Mouse (Mus musculus) liver, adult 2 months (tissue): ENCODE data around the gene Agt. TPM values are rescaled to one million over a fixed set of nuclear protein-coding genes. Genes with fewer than 3 reads are reported as not detected.

Source experiments
- DNase-seq: peaks from one replicate; pipeline ENCODE4 v3.0.0-alpha.2; 2011; ENCODE audit warnings: low read depth, low spot score; ENCODE audit errors: extremely low read depth
- H3K27ac ChIP-seq: fragments of 200-500 bp; replicated peaks from 2 replicates; pipeline ENCODE4 v1.5.1; 2012; ENCODE audit warnings: low read depth, mild to moderate bottlenecking, control low read depth, inconsistent platforms, low read length; ENCODE audit not compliant: insufficient read depth
- H3K27me3 ChIP-seq: fragments of 200-500 bp; 2 replicates; pipeline ENCODE4 v1.6.1; 2012; ENCODE audit warnings: mild to moderate bottlenecking, moderate library complexity, low read length, inconsistent platforms; ENCODE audit not compliant: control insufficient read depth, insufficient read depth
- H3K36me3 ChIP-seq: fragments of 200-500 bp; 2 replicates; pipeline ENCODE4 v1.6.1; 2012; ENCODE audit warnings: low read length, inconsistent platforms; ENCODE audit not compliant: control insufficient read depth, insufficient read depth
- H3K4me1 ChIP-seq: fragments of 200-500 bp; 2 replicates; pipeline ENCODE4 v1.6.1; 2011; ENCODE audit warnings: low read length; ENCODE audit not compliant: control insufficient read depth, insufficient read depth
- H3K4me3 ChIP-seq: fragments of 200-500 bp; 2 replicates; pipeline ENCODE4 v1.5.1; 2011; ENCODE audit warnings: low read depth, mild to moderate bottlenecking, control low read depth, low read length, moderate library complexity; ENCODE audit not compliant: insufficient read depth
- H3K79me2 ChIP-seq: fragments of 200-500 bp; 2 replicates; pipeline ENCODE4 v1.6.1; 2012; ENCODE audit warnings: inconsistent platforms, mild to moderate bottlenecking, low read length, moderate library complexity; ENCODE audit not compliant: control insufficient read depth, insufficient read depth
- H3K9ac ChIP-seq: fragments of 200-500 bp; 2 replicates; pipeline ENCODE4 v1.6.1; 2012; ENCODE audit warnings: low read depth, mild to moderate bottlenecking, control low read depth, inconsistent platforms, low read length
- CTCF ChIP-seq: fragments of 200-500 bp; IDR thresholded peaks from 2 replicates; pipeline ENCODE4 v1.5.1; 2011; ENCODE audit warnings: low read depth, low read length, control low read depth
- POLR2A ChIP-seq: fragments of 200-500 bp; IDR thresholded peaks from 2 replicates; pipeline ENCODE4 v1.6.1; 2011; ENCODE audit warnings: low read length, control low read depth; ENCODE audit not compliant: insufficient read depth; ENCODE audit errors: extremely low read depth
- WGBS: fragments of 180-500 bp; shearing (Covaris S2); methylation state at CpG from one replicate; pipeline ENCODE4 v1.1.7; 2018; 5-methylcytosine and 5-hydroxymethylcytosine counted together
- polyA plus RNA-seq: library from polyadenylated mRNA; depleted of rRNA; stranded (reverse); fragments of >200 nt; gene quantifications from 2 replicates; pipeline ENCODE4 v1.2.3, GENCODE M21; 2012; rRNA removed
- total RNA-seq: library from RNA; depleted of rRNA; stranded (reverse); fragments of >200 nt; gene quantifications from 2 replicates; pipeline ENCODE4 v1.2.3, GENCODE M21; 2014; rRNA removed

The Agt gene
- 419 and 551 TPM in 2 replicates for total RNA-seq
- 1,418 and 1,707 TPM in 2 replicates for polyA plus RNA-seq

DNA sequence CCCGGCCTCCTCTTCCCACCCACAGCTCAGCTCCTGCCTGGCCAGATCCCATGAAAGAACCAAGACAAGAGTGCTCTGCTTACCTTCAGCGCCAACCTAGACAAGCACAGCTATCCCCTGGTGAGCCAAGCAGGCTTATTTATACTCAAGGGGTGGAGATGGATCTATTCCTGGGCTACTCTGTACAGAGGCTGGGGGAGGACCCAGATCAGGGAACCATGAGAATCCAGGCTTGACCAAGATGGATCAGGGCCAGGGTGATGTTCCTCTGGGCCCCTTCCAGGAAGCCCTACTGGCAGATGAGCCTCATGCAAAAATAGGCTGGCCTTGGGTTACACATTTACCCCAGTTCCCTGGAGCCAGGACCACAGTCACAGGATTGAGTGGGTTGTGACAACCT lies at the start of gene Agt:
Gene Agt (minus strand): TSS at position 114 of the 400 bp plus-strand sequence.
- TF ChIP-seq POLR2A (peak; percentile 90), CTCF (no peak)
- no peaks in the 10 kb centered on the region for H3K36me3 ChIP-seq
- H3K27me3 ChIP-seq: no peaks in the 10 kb centered on the region
- peaks cover 6% of the 10 kb centered on the region; the same call in 1 of the 2 replicates for H3K79me2 ChIP-seq
- DNase-seq: peak; percentile 99
- H3K4me3 ChIP-seq: peak within 1 kb of the TSS; percentile 69
- H3K4me1 ChIP-seq: peaks cover 39% of the 10 kb centered on the region
- peak within 1 kb of the TSS; percentile 97 for H3K27ac ChIP-seq
- 20% methylated on average over 2 of the region's 2 CpGs for WGBS
- peak within 1 kb of the TSS; percentile 81 for H3K9ac ChIP-seq

DNA sequence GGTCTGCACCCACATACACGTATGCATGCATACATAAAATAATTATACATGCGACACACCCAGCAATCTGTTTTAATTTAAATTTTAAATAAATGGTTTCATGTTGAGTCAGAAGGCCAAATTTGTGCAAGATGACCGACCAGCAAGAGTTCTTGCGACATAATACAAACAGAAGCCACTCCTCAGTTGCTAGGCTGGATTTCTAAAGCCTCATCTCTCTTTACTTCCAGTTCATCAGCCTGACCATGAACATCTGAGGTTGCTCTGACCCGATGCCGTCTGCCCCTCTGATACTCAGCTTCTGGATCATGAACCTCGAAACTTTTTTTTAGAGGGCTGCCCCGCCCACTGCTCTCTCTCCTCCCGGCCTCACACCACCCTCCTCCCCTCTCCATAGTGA lies 48.7 kb upstream of the Agt start:
- Histone ChIP-seq H3K4me1 (no peaks in the 10 kb centered on the region), H3K4me3 (no peak overlapping the region), H3K79me2 (no peaks in the 10 kb centered on the region), H3K9ac (no peak overlapping the region), H3K36me3 (no peaks in the 10 kb centered on the region), H3K27ac (no peak overlapping the region), H3K27me3 (no peaks in the 10 kb centered on the region)
- 27% methylated on average over 9 of the region's 9 CpGs for WGBS
- DNase-seq: peak; percentile 69
- TF ChIP-seq CTCF: no peak
- no peak for TF ChIP-seq POLR2A

DNA sequence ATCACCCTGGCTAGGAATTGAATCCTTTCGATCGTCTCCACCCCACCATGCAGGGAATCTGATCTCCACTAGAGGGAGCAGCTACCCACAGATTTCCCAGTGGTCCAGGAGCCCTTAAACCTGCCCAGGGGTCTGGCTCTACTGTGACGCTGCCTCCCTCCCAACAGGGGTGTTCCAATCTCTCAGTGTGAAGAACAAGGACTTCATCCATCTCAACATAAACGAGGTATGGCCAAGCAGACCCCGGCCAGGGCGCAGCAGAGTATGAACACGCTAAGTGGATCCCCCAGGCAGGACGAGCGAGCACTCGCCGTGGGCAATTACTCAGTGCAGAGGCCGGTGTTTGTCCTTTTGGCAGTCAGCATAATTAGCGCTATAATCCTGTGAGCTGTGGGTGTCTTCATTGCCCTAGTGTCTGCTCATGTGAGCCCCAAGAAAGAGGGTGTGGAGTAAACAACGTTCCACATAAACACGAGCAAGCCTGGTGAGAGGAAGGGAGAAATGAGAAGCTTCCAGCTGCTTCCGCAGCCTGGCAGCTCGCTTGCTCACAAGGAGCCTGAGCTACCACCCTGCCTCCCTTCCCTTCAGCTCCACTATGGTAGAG lies 47.9 kb upstream of the Agt start:
- Histone ChIP-seq H3K79me2 (no peaks in the 10 kb centered on the region), H3K4me1 (no peaks in the 10 kb centered on the region), H3K27me3 (no peaks in the 10 kb centered on the region), H3K36me3 (no peaks in the 10 kb centered on the region), H3K27ac (no peak overlapping the region), H3K9ac (no peak overlapping the region), H3K4me3 (no peak overlapping the region)
- WGBS: 16% methylated on average over 17 of the region's 17 CpGs
- DNase-seq: peak; percentile 31
- TF ChIP-seq CTCF: peak; percentile 82
- TF ChIP-seq POLR2A: no peak

DNA sequence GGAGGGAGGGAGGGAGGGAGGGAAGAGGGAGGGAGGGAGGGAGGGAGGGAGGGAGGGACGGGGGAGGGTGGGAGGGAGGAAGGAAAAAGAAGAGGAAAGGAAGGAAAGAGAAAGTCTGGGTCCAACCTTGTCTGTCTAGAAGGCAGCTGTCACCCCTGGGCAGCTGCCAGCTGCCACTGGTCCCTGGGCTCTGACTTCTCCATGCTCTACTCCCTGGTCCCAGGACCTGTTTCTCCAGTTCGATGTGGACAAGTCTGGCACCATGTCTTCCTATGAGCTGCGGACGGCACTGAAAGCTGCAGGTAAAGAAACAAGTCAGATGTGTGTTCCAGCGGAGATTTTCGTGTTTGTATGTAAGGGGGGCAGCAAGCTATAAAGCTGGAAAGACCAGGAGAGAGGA lies 44.8 kb upstream of the Agt start:
- Histone ChIP-seq H3K79me2 (no peaks in the 10 kb centered on the region), H3K9ac (no peak overlapping the region), H3K27me3 (no peaks in the 10 kb centered on the region), H3K27ac (no peak overlapping the region), H3K36me3 (no peaks in the 10 kb centered on the region), H3K4me3 (no peak overlapping the region), H3K4me1 (no peaks in the 10 kb centered on the region)
- WGBS: 74% methylated on average over 5 of the region's 6 CpGs
- no peak for DNase-seq
- no peak for TF ChIP-seq POLR2A
- no peak for TF ChIP-seq CTCF

DNA sequence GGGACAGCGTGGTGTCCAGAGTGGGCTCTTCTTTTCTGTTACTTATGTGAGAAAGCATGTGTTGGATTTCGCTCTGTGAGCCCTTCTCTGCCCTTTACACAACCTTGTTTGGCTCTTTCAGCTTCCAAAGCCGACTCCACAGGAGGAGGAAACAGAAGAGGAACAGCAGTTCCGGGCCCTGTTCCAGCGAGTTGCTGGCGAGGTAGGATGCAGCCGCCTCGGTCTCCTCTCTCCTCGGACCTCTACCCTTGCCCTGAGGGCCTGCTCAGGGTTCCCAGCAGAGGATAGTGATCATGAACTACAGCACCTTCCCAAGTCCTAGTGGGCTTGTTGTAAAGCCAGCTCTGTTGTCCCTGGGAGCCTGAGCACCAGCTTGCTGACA lies 39.5 kb upstream of the Agt start:
- H3K27ac ChIP-seq: no peak overlapping the region
- no peak overlapping the region for H3K4me3 ChIP-seq
- no peaks in the 10 kb centered on the region for H3K36me3 ChIP-seq
- no peaks in the 10 kb centered on the region for H3K27me3 ChIP-seq
- H3K79me2 ChIP-seq: no peaks in the 10 kb centered on the region
- H3K9ac ChIP-seq: no peak overlapping the region
- DNase-seq: no peak
- 72% methylated on average over 9 of the region's 9 CpGs for WGBS
- TF ChIP-seq CTCF: no peak
- no peak for TF ChIP-seq POLR2A
- H3K4me1 ChIP-seq: no peaks in the 10 kb centered on the region

DNA sequence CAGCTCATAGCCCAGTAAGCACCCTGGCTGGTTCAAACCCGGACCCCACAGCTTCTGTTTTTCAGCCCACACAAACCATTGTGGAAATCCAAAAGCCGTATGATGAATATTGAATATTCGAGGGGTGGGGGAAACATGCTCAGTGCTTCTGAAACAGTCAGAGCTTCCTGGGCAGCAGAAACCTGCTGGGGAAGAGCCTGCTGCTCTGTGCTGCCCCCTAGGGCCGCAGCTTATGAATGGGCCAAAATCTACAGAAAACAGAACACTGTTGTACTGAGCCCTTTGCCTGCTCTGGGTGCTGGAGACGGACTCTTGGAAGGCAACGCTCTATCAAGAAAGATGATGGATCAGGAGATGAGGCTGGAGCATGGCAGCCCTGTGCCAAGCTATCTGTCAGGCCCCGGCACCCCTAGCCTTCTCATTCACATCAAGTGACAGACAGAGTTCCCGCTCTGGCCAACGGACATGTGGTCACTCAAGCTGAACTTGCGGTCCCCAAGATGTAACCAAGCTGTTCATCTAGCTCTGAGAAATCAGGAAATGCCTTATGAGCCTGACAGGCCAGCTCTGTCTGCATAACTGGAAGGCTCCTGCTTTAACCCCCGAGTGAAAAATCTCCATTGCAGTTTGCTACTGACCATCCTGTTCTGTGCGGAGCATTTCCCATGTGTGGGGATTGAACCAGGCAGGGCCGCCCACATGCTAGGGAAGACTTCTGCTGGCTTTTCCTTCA lies 38.9 kb upstream of the Agt start:
- no peak overlapping the region for H3K27ac ChIP-seq
- H3K27me3 ChIP-seq: no peaks in the 10 kb centered on the region
- no peaks in the 10 kb centered on the region for H3K79me2 ChIP-seq
- 72% methylated on average over 13 of the region's 13 CpGs for WGBS
- TF ChIP-seq CTCF: peak; percentile 82
- TF ChIP-seq POLR2A: no peak
- no peak overlapping the region for H3K4me3 ChIP-seq
- H3K4me1 ChIP-seq: no peaks in the 10 kb centered on the region
- no peak overlapping the region for H3K9ac ChIP-seq
- no peaks in the 10 kb centered on the region for H3K36me3 ChIP-seq
- DNase-seq: no peak
